Mouse (Mus musculus): ENCODE data around the gene Wdr89. TPM values are rescaled to one million over a fixed set of nuclear protein-coding genes. Genes with fewer than 3 reads are reported as not detected.
A peak's percentile ranks its signal among the peaks of the same experiment; 100 is the strongest.

Gene Wdr89
- total and polyA plus RNA-seq, 2 experiments from 2014 or later, result 3.5 TPM

- no peaks in the 10 kb centered on the region for H3K27me3 ChIP-seq (ENCODE audit: insufficient read depth, low read length)
- DNase-seq (ENCODE audit: low spot score) (no peak), ATAC-seq (ENCODE audit: low FRiP score) (no peak)
- H3K4me1 ChIP-seq (ENCODE audit: insufficient read depth, low read length), result peaks cover 8% of the 10 kb centered on the region; the same call in 1 of the 2 replicates
- H3K27ac ChIP-seq (ENCODE audit: low read depth, low read length), result no peak overlapping the region
- no peak for TF ChIP-seq CTCF (IDR thresholded peaks at IDR 0.05)
- WGBS, result 95% methylated on average over 4 of the region's 4 CpGs
- H3K4me2 ChIP-seq (ENCODE audit: low read depth, low read length, poor library complexity, severe bottlenecking), result no peak overlapping the region
- no peak overlapping the region for H3K4me3 ChIP-seq (ENCODE audit: low read depth, low read length)
- H3K9ac ChIP-seq (replicated peaks; ENCODE audit: low read length, poor library complexity, severe bottlenecking), result no peak overlapping the region
- no peaks in the 10 kb centered on the region for H3K9me3 ChIP-seq (ENCODE audit: low read length)
- no peaks in the 10 kb centered on the region for H3K36me3 ChIP-seq (ENCODE audit: insufficient read depth, low read length)
Observed at GRCm38 (mm10) chr12:75672630-75673029, 3.3 kb upstream of the Wdr89 start.

GRCm38 (mm10) chr12:75671759-75672315 lies 2.5 kb upstream of the Wdr89 start:
- Histone ChIP-seq H3K27me3 (ENCODE audit: insufficient read depth, low read length) (no peaks in the 10 kb centered on the region), H3K36me3 (ENCODE audit: insufficient read depth, low read length) (no peaks in the 10 kb centered on the region), H3K9me3 (ENCODE audit: low read length) (no peaks in the 10 kb centered on the region), H3K4me2 (ENCODE audit: low read depth, low read length, poor library complexity, severe bottlenecking) (no peak overlapping the region), H3K4me3 (ENCODE audit: low read depth, low read length) (no peak overlapping the region), H3K27ac (ENCODE audit: low read depth, low read length) (no peak overlapping the region), H3K4me1 (ENCODE audit: insufficient read depth, low read length) (peaks cover 8% of the 10 kb centered on the region; the same call in 1 of the 2 replicates), H3K9ac (replicated peaks; ENCODE audit: low read length, poor library complexity, severe bottlenecking) (no peak overlapping the region)
- DNase-seq (ENCODE audit: low spot score) (no peak), ATAC-seq (ENCODE audit: low FRiP score) (no peak)
- WGBS, result 94% methylated on average over 3 of the region's 3 CpGs
- TF ChIP-seq CTCF (IDR thresholded peaks at IDR 0.05), result no peak; the same call in 1 of the 2 replicates

- ATAC-seq (ENCODE audit: low FRiP score) (no peak), DNase-seq (ENCODE audit: low spot score) (no peak)
- Histone ChIP-seq H3K4me2 (ENCODE audit: low read depth, low read length, poor library complexity, severe bottlenecking) (peak overlapping the region; percentile 67), H3K4me1 (ENCODE audit: insufficient read depth, low read length) (peaks cover 8% of the 10 kb centered on the region; the same call in 1 of the 2 replicates), H3K27ac (ENCODE audit: low read depth, low read length) (no peak overlapping the region), H3K27me3 (ENCODE audit: insufficient read depth, low read length) (no peaks in the 10 kb centered on the region), H3K4me3 (ENCODE audit: low read depth, low read length) (peak overlapping the region; percentile 58; the same call in 1 of the 2 replicates), H3K9me3 (ENCODE audit: low read length) (no peaks in the 10 kb centered on the region), H3K36me3 (ENCODE audit: insufficient read depth, low read length) (no peaks in the 10 kb centered on the region), H3K9ac (replicated peaks; ENCODE audit: low read length, poor library complexity, severe bottlenecking) (peak overlapping the region; percentile 56; the same call in 1 of the 2 replicates)
- 93% methylated on average over 6 of the region's 6 CpGs for WGBS
- TF ChIP-seq CTCF (IDR thresholded peaks at IDR 0.05), result no peak
Observed at GRCm38 (mm10) chr12:75670611-75671010, 1.3 kb upstream of the Wdr89 start.

- Histone ChIP-seq H3K36me3 (ENCODE audit: insufficient read depth, low read length) (no peaks in the 10 kb centered on the region), H3K27ac (ENCODE audit: low read depth, low read length) (peak overlapping the region; percentile 77), H3K9ac (replicated peaks; ENCODE audit: low read length, poor library complexity, severe bottlenecking) (peak overlapping the region; percentile 65), H3K27me3 (ENCODE audit: insufficient read depth, low read length) (no peaks in the 10 kb centered on the region), H3K4me1 (ENCODE audit: insufficient read depth, low read length) (peaks cover 8% of the 10 kb centered on the region; the same call in 1 of the 2 replicates), H3K9me3 (ENCODE audit: low read length) (no peaks in the 10 kb centered on the region), H3K4me3 (ENCODE audit: low read depth, low read length) (peak overlapping the region; percentile 58), H3K4me2 (ENCODE audit: low read depth, low read length, poor library complexity, severe bottlenecking) (peak overlapping the region; percentile 85)
- ATAC-seq (ENCODE audit: low FRiP score) (peak; percentile 11; the same call in 1 of the 2 replicates), DNase-seq (ENCODE audit: low spot score) (no peak)
- WGBS, result under 1% methylated on average over 9 of the region's 9 CpGs
- TF ChIP-seq CTCF (IDR thresholded peaks at IDR 0.05), result no peak
Observed at GRCm38 (mm10) chr12:75668916-75669257, 450 bp downstream of the Wdr89 start.

- no peak overlapping the region for H3K9ac ChIP-seq (replicated peaks; ENCODE audit: low read length, poor library complexity, severe bottlenecking)
- 96% methylated on average over 2 of the region's 2 CpGs for WGBS
- no peak for TF ChIP-seq CTCF (IDR thresholded peaks at IDR 0.05)
Observed at GRCm38 (mm10) chr12:75668221-75668620, 1.1 kb downstream of the Wdr89 start.

GRCm38 (mm10) chr12:75666939-75667338 lies 2.4 kb downstream of the Wdr89 start:
- H3K9ac ChIP-seq (replicated peaks; ENCODE audit: low read length, poor library complexity, severe bottlenecking), result no peak overlapping the region
- ATAC-seq (ENCODE audit: low FRiP score), result no peak
- no peak overlapping the region for H3K4me3 ChIP-seq (ENCODE audit: low read depth, low read length)

More at GRCm38 (mm10) chr12:75668221-75668620, 1.1 kb downstream of the Wdr89 start:
- Histone ChIP-seq H3K27ac (ENCODE audit: low read depth, low read length) (no peak overlapping the region), H3K9me3 (ENCODE audit: low read length) (no peaks in the 10 kb centered on the region), H3K4me1 (ENCODE audit: insufficient read depth, low read length) (peaks cover 8% of the 10 kb centered on the region; the same call in 1 of the 2 replicates), H3K36me3 (ENCODE audit: insufficient read depth, low read length) (no peaks in the 10 kb centered on the region), H3K27me3 (ENCODE audit: insufficient read depth, low read length) (no peaks in the 10 kb centered on the region), H3K4me2 (ENCODE audit: low read depth, low read length, poor library complexity, severe bottlenecking) (no peak overlapping the region), H3K4me3 (ENCODE audit: low read depth, low read length) (no peak overlapping the region)
- ATAC-seq (ENCODE audit: low FRiP score) (no peak), DNase-seq (ENCODE audit: low spot score) (no peak)

More at GRCm38 (mm10) chr12:75666939-75667338, 2.4 kb downstream of the Wdr89 start:
- TF ChIP-seq CTCF (IDR thresholded peaks at IDR 0.05), result no peak
- peaks cover 8% of the 10 kb centered on the region; the same call in 1 of the 2 replicates for H3K4me1 ChIP-seq (ENCODE audit: insufficient read depth, low read length)
- no peak overlapping the region for H3K4me2 ChIP-seq (ENCODE audit: low read depth, low read length, poor library complexity, severe bottlenecking)
- H3K27ac ChIP-seq (ENCODE audit: low read depth, low read length), result no peak overlapping the region
- DNase-seq (ENCODE audit: low spot score), result no peak
- no peaks in the 10 kb centered on the region for H3K27me3 ChIP-seq (ENCODE audit: insufficient read depth, low read length)
- H3K9me3 ChIP-seq (ENCODE audit: low read length), result no peaks in the 10 kb centered on the region
- no peaks in the 10 kb centered on the region for H3K36me3 ChIP-seq (ENCODE audit: insufficient read depth, low read length)
